Mouse (Mus musculus): ENCODE measurements around the gene Tap2. TPM values are rescaled to one million over a fixed set of nuclear protein-coding genes. Genes with fewer than 3 reads are reported as not detected.
A peak's percentile ranks its signal among the peaks of the same experiment; 100 is the strongest.

Tap2 gene
- polyA plus RNA-seq, 2 experiments: 2.9 to 3.1 TPM

GRCm38 (mm10) chr17:34187261-34187916 lies 15.9 kb upstream of the Tap2 start, which contains the start of the genes Tap1 and Psmb9:
Gene Tap1, plus strand, starts transcription at chr17:34187553.
Gene Psmb9, minus strand, starts transcription at chr17:34187764.
- TF ChIP-seq CTCF (IDR thresholded peaks at IDR 0.05; ENCODE audit: low read depth) (no peak), EP300 (IDR thresholded peaks at IDR 0.05; ENCODE audit: low read depth) (no peak)
- H3K27ac ChIP-seq: no peak within 1 kb of the TSS
- no peaks in the 10 kb centered on the region for H3K4me1 ChIP-seq (replicated peaks; ENCODE audit: control insufficient read depth in 2 of 2, insufficient read depth in 2 of 2, low read length in 1 of 2)
- H3K4me2 ChIP-seq (ENCODE audit: low read depth): peak within 1 kb of the TSS; percentile 81
- H3K9me3 ChIP-seq (ENCODE audit: control insufficient read depth, low read length): no peaks in the 10 kb centered on the region
- DNase-seq (ENCODE audit: low read depth in 3 of 3, low spot score in 3 of 3) (peak; percentile 77 to 84 (median 80)), ATAC-seq (ENCODE audit: insufficient read depth) (peak; percentile 90)
- H3K27me3 ChIP-seq (ENCODE audit: control insufficient read depth, insufficient read depth, low read length): peaks cover 5% of the 10 kb centered on the region; the same call in 1 of the 2 replicates
- H3K9ac ChIP-seq (replicated peaks): peak within 1 kb of the TSS; percentile 54
- peak within 1 kb of the TSS; percentile 62 to 65 for H3K4me3 ChIP-seq (ENCODE audit: insufficient read depth in 1 of 2, low read depth in 2 of 2, low read length in 2 of 2)
- no peaks in the 10 kb centered on the region for H3K36me3 ChIP-seq (replicated peaks; ENCODE audit: control insufficient read depth, insufficient read depth, low read depth)
- WGBS (ENCODE audit: insufficient replicate concordance): 1% methylated on average over 46 of the region's 46 CpGs

GRCm38 (mm10) chr17:34188010-34188409 lies 15.3 kb upstream of the Tap2 start:
- H3K4me3 ChIP-seq (ENCODE audit: insufficient read depth in 1 of 2, low read depth in 2 of 2, low read length in 2 of 2): peak overlapping the region; percentile 62 to 65
- DNase-seq (ENCODE audit: low read depth in 3 of 3, low spot score in 3 of 3) (no peak), ATAC-seq (ENCODE audit: insufficient read depth) (0 out of 2 replicates have a peak, but pooled peaks have one; percentile 22)
- no peaks in the 10 kb centered on the region for H3K36me3 ChIP-seq (replicated peaks; ENCODE audit: control insufficient read depth, insufficient read depth, low read depth)
- peaks cover 5% of the 10 kb centered on the region; the same call in 1 of the 2 replicates for H3K27me3 ChIP-seq (ENCODE audit: control insufficient read depth, insufficient read depth, low read length)
- H3K9ac ChIP-seq (replicated peaks): peak overlapping the region; percentile 54
- no peaks in the 10 kb centered on the region for H3K4me1 ChIP-seq (replicated peaks; ENCODE audit: control insufficient read depth in 2 of 2, insufficient read depth in 2 of 2, low read length in 1 of 2)
- TF ChIP-seq CTCF (IDR thresholded peaks at IDR 0.05; ENCODE audit: low read depth) (no peak), EP300 (IDR thresholded peaks at IDR 0.05; ENCODE audit: low read depth) (no peak)
- no peaks in the 10 kb centered on the region for H3K9me3 ChIP-seq (ENCODE audit: control insufficient read depth, low read length)
- H3K27ac ChIP-seq: no peak overlapping the region
- H3K4me2 ChIP-seq (ENCODE audit: low read depth): peak overlapping the region; percentile 81
- WGBS (ENCODE audit: insufficient replicate concordance): 2% methylated on average over 20 of the region's 20 CpGs

DNA sequence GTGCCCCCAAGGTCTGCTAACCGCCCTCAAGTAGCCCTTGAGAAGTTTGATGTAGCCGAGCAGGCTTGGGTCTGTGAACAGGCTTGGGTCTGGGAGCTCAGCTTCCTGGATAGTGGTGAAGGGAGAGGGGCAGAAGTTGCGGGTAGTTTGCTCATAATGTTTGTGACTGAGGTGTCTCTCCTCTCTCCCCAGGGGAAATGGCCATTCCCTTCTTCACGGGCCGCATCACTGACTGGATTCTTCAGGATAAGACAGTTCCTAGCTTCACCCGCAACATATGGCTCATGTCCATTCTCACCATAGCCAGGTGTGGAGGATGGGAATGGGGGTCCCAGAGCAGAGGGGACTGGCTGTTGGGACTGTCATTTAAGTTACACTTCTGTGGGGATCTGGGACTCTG lies 14.3 kb upstream of the Tap2 start:
- Histone ChIP-seq H3K36me3 (replicated peaks; ENCODE audit: control insufficient read depth, insufficient read depth, low read depth) (no peaks in the 10 kb centered on the region), H3K4me2 (ENCODE audit: low read depth) (no peak overlapping the region), H3K9ac (replicated peaks) (no peak overlapping the region), H3K27me3 (ENCODE audit: control insufficient read depth, insufficient read depth, low read length) (peaks cover 7% of the 10 kb centered on the region; the same call in 1 of the 2 replicates), H3K4me1 (replicated peaks; ENCODE audit: control insufficient read depth in 2 of 2, insufficient read depth in 2 of 2, low read length in 1 of 2) (no peaks in the 10 kb centered on the region), H3K27ac (no peak overlapping the region), H3K9me3 (ENCODE audit: control insufficient read depth, low read length) (no peaks in the 10 kb centered on the region), H3K4me3 (ENCODE audit: insufficient read depth in 1 of 2, low read depth in 2 of 2, low read length in 2 of 2) (no peak overlapping the region)
- ATAC-seq (ENCODE audit: insufficient read depth): no peak
- DNase-seq (ENCODE audit: low read depth in 3 of 3, low spot score in 3 of 3): no peak
- 60% methylated on average over 6 of the region's 6 CpGs for WGBS (ENCODE audit: insufficient replicate concordance)
- no peak for TF ChIP-seq CTCF (IDR thresholded peaks at IDR 0.05; ENCODE audit: low read depth)
- TF ChIP-seq EP300 (IDR thresholded peaks at IDR 0.05; ENCODE audit: low read depth): no peak

- TF ChIP-seq EP300 (IDR thresholded peaks at IDR 0.05; ENCODE audit: low read depth) (no peak), CTCF (IDR thresholded peaks at IDR 0.05; ENCODE audit: low read depth) (no peak)
- Histone ChIP-seq H3K27ac (no peak overlapping the region), H3K9ac (replicated peaks) (no peak overlapping the region), H3K4me3 (ENCODE audit: insufficient read depth in 1 of 2, low read depth in 2 of 2, low read length in 2 of 2) (no peak overlapping the region), H3K4me2 (ENCODE audit: low read depth) (no peak overlapping the region), H3K9me3 (ENCODE audit: control insufficient read depth, low read length) (no peaks in the 10 kb centered on the region), H3K4me1 (replicated peaks; ENCODE audit: control insufficient read depth in 2 of 2, insufficient read depth in 2 of 2, low read length in 1 of 2) (no peaks in the 10 kb centered on the region), H3K27me3 (ENCODE audit: control insufficient read depth, insufficient read depth, low read length) (peaks cover 26% of the 10 kb centered on the region), H3K36me3 (replicated peaks; ENCODE audit: control insufficient read depth, insufficient read depth, low read depth) (no peaks in the 10 kb centered on the region)
- no peak for ATAC-seq (ENCODE audit: insufficient read depth)
- WGBS (ENCODE audit: insufficient replicate concordance): 32% methylated on average over 16 of the region's 16 CpGs
- no peak for DNase-seq (ENCODE audit: low read depth in 3 of 3, low spot score in 3 of 3)
Observed at GRCm38 (mm10) chr17:34192852-34193251, 10.5 kb upstream of the Tap2 start.

GRCm38 (mm10) chr17:34193468-34193867 lies 9.9 kb upstream of the Tap2 start:
- TF ChIP-seq CTCF (IDR thresholded peaks at IDR 0.05; ENCODE audit: low read depth) (no peak), EP300 (IDR thresholded peaks at IDR 0.05; ENCODE audit: low read depth) (no peak)
- H3K27me3 ChIP-seq (ENCODE audit: control insufficient read depth, insufficient read depth, low read length): peaks cover 28% of the 10 kb centered on the region
- no peaks in the 10 kb centered on the region for H3K36me3 ChIP-seq (replicated peaks; ENCODE audit: control insufficient read depth, insufficient read depth, low read depth)
- H3K27ac ChIP-seq: no peak overlapping the region
- H3K9ac ChIP-seq (replicated peaks): no peak overlapping the region
- H3K4me3 ChIP-seq (ENCODE audit: insufficient read depth in 1 of 2, low read depth in 2 of 2, low read length in 2 of 2): no peak overlapping the region
- no peaks in the 10 kb centered on the region for H3K4me1 ChIP-seq (replicated peaks; ENCODE audit: control insufficient read depth in 2 of 2, insufficient read depth in 2 of 2, low read length in 1 of 2)
- H3K9me3 ChIP-seq (ENCODE audit: control insufficient read depth, low read length): no peaks in the 10 kb centered on the region
- ATAC-seq (ENCODE audit: insufficient read depth) (no peak), DNase-seq (ENCODE audit: low read depth in 3 of 3, low spot score in 3 of 3) (no peak)
- no peak overlapping the region for H3K4me2 ChIP-seq (ENCODE audit: low read depth)
- 52% methylated on average over 8 of the region's 8 CpGs for WGBS (ENCODE audit: insufficient replicate concordance)

Data from liver, embryonic 14.5 days (tissue).